Mouse (Mus musculus): ENCODE measurements at regions not wholly inside any gene's neighbourhood (a gene's known extent, or its start where the extent isn't known, plus 50 kb on each side); places are given as distances from the start of the nearest gene placed in this dataset.

DNA sequence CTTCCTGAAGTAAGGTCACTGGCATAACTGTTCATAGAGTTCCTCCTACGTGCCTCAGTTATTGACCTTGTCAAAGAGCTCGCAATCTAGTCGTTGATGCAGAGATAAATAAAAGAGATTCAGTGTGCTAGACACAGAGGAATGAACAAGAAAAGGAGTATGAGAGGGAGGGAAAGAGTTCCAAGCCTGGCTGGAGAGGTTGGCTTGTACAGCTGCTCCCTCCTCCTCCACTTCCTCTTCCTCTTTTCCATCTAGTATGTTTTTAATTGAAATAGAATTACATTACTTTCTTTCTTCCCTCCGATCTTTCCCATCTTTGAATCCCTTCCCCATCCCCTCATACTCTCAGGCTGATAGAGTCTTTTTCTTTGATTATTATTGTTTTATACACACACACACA, 117.1 kb downstream of the Dusp6 start:
- TF ChIP-seq CTCF (IDR thresholded peaks at IDR 0.05; ENCODE audit: extremely low read depth, insufficient read length, insufficient replicate concordance, low read depth, low read length), result no peak
- no peak for TF ChIP-seq POLR2A (IDR thresholded peaks at IDR 0.05; ENCODE audit: low read depth, low read length)

All from small intestine, adult 2 months (tissue).